Mouse (Mus musculus): Measurements from ENCODE around the gene Lyrm4. TPM values are rescaled to one million over a fixed set of nuclear protein-coding genes. Genes with fewer than 3 reads are reported as not detected.

Gene Lyrm4
- total and polyA plus RNA-seq, 3 experiments: 10.9 to 27.0 (median 26.3) TPM

GRCm38 (mm10) chr13:36056925-36057324 lies 60.4 kb downstream of the Lyrm4 start:
- H3K4me1 ChIP-seq (ENCODE audit: control insufficient read depth in 1 of 2, insufficient read depth in 2 of 2): peaks cover 0 to 4% of the 10 kb centered on the region in 2 experiments; a peak in 1 of 4 replicates
- no peak overlapping the region for H3K4me3 ChIP-seq (replicated peaks in 1 of 3; ENCODE audit: low read depth in 2 of 3, low read length in 2 of 3, poor library complexity in 1 of 3)
- DNase-seq (ENCODE audit: extremely low read depth): no peak
- dilution Hi-C loops (cut with MboI; ENCODE audit: extremely low pct_ligation_motif_present, extremely low pct_unique_long_range_greater_than_20kb, low sequenced_read_pairs): no loop called here
- no peak overlapping the region for H3K9ac ChIP-seq (ENCODE audit: insufficient read depth, low read depth)
- TF ChIP-seq JUN (IDR thresholded peaks at IDR 0.05; ENCODE audit: insufficient read depth, low read depth, low read length) (no peak), ZC3H11A (IDR thresholded peaks at IDR 0.05; ENCODE audit: low read depth, low read length) (no peak)
- in situ Hi-C loops (cut with MboI; ENCODE audit: low pct_ligation_motif_present, low pct_unique_long_range_greater_than_20kb, low sequenced_read_pairs): no loop called here
- no peaks in the 10 kb centered on the region for H3K27me3 ChIP-seq (replicated peaks)
- H3K36me3 ChIP-seq (replicated peaks in 1 of 2; ENCODE audit: control insufficient read depth in 1 of 2, insufficient read depth in 1 of 2, low read length in 1 of 2): peaks cover 0 to 32% of the 10 kb centered on the region in 2 experiments
- no peak overlapping the region for H3K27ac ChIP-seq (ENCODE audit: insufficient read depth, low read depth)
- H3K4me2 ChIP-seq (ENCODE audit: insufficient read depth, low read depth, poor library complexity, severe bottlenecking): no peak overlapping the region
- H3K9me3 ChIP-seq (replicated peaks; ENCODE audit: low read length): no peaks in the 10 kb centered on the region
- no peaks in the 10 kb centered on the region for H3K79me2 ChIP-seq (replicated peaks; ENCODE audit: control insufficient read depth, extremely low read depth, insufficient read depth, poor library complexity, severe bottlenecking)

- Histone ChIP-seq H3K9ac (ENCODE audit: insufficient read depth, low read depth) (no peak overlapping the region), H3K4me2 (ENCODE audit: insufficient read depth, low read depth, poor library complexity, severe bottlenecking) (no peak overlapping the region), H3K9me3 (replicated peaks; ENCODE audit: low read length) (no peaks in the 10 kb centered on the region), H3K27ac (ENCODE audit: insufficient read depth, low read depth) (no peak overlapping the region), H3K4me3 (replicated peaks in 1 of 3; ENCODE audit: low read depth in 2 of 3, low read length in 2 of 3, poor library complexity in 1 of 3) (no peak overlapping the region), H3K36me3 (replicated peaks in 1 of 2; ENCODE audit: control insufficient read depth in 1 of 2, insufficient read depth in 1 of 2, low read length in 1 of 2) (peaks cover 0 to 32% of the 10 kb centered on the region in 2 experiments), H3K79me2 (replicated peaks; ENCODE audit: control insufficient read depth, extremely low read depth, insufficient read depth, poor library complexity, severe bottlenecking) (no peaks in the 10 kb centered on the region), H3K4me1 (ENCODE audit: control insufficient read depth in 1 of 2, insufficient read depth in 2 of 2) (peaks cover 0 to 4% of the 10 kb centered on the region in 2 experiments; a peak in 1 of 4 replicates), H3K27me3 (replicated peaks) (no peaks in the 10 kb centered on the region)
- in situ Hi-C loops (cut with MboI; ENCODE audit: low pct_ligation_motif_present, low pct_unique_long_range_greater_than_20kb, low sequenced_read_pairs): no loop called here
- DNase-seq (ENCODE audit: extremely low read depth): no peak
- TF ChIP-seq ZKSCAN1 (IDR thresholded peaks at IDR 0.05; ENCODE audit: borderline replicate concordance, low read depth, low read length): no peak
- TF ChIP-seq CTCF (conservative IDR thresholded peaks at IDR 0.05 in 1 of 2, IDR thresholded peaks at IDR 0.05 in 1 of 2; ENCODE audit: low read depth in 2 of 2, low read length in 2 of 2): no peak
- TF ChIP-seq TCF12 (IDR thresholded peaks at IDR 0.05; ENCODE audit: low read depth, low read length): no peak
- TF ChIP-seq SIN3A (IDR thresholded peaks at IDR 0.05; ENCODE audit: low read length): no peak
- no peak for TF ChIP-seq BHLHE40 (IDR thresholded peaks at IDR 0.05; ENCODE audit: low read depth, low read length)
- TF ChIP-seq USF1 (IDR thresholded peaks at IDR 0.05; ENCODE audit: low read depth, low read length): no peak
- TF ChIP-seq KAT2A (IDR thresholded peaks at IDR 0.05; ENCODE audit: insufficient replicate concordance, low read length): no peak
- TF ChIP-seq ZNF384 (IDR thresholded peaks at IDR 0.05; ENCODE audit: low read depth, low read length): no peak
- no peak for TF ChIP-seq MAX (IDR thresholded peaks at IDR 0.05; ENCODE audit: low read length)
- no peak for TF ChIP-seq SMC3 (IDR thresholded peaks at IDR 0.05; ENCODE audit: low read depth, low read length)
- TF ChIP-seq MAFK (IDR thresholded peaks at IDR 0.05; ENCODE audit: insufficient replicate concordance, low read length): no peak
- no peak for TF ChIP-seq JUND (conservative IDR thresholded peaks at IDR 0.05; ENCODE audit: low read depth, low read length)
- no peak for TF ChIP-seq MXI1 (IDR thresholded peaks at IDR 0.05; ENCODE audit: low read depth, low read length)
- dilution Hi-C loops (cut with MboI; ENCODE audit: extremely low pct_ligation_motif_present, extremely low pct_unique_long_range_greater_than_20kb, low sequenced_read_pairs): no loop called here
Measured at GRCm38 (mm10) chr13:36056509-36056908, 60.8 kb downstream of the Lyrm4 start.
